Mouse (Mus musculus) retina, postnatal 7 days (tissue): ENCODE measurements at regions not wholly inside any gene's neighbourhood (a gene's known extent, or its start where the extent isn't known, plus 50 kb on each side); places are given as distances from the start of the nearest gene placed in this dataset.

Experiments
- DNase-seq: peaks from one replicate; pipeline ENCODE4 v3.0.0-alpha.2; 2012; ENCODE audit warnings: low read depth, low spot score

GRCm38 (mm10) chr2:33983112-33983748, 95.5 kb upstream of the Mvb12b start:
- no peak for DNase-seq

GRCm38 (mm10) chr2:33981936-33982335, 94.2 kb upstream of the Mvb12b start:
- no peak for DNase-seq

- DNase-seq = no peak
These were observed 93.6 kb upstream of the Mvb12b start for GRCm38 (mm10) chr2:33981321-33981720.

GRCm38 (mm10) chr2:33980884-33981283, 93.1 kb upstream of the Mvb12b start:
- DNase-seq = no peak

- no peak for DNase-seq
These were observed 91.5 kb upstream of the Mvb12b start for GRCm38 (mm10) chr2:33979276-33979675.

- no peak for DNase-seq
These were observed 90.8 kb upstream of the Mvb12b start for GRCm38 (mm10) chr2:33978550-33978949.

GRCm38 (mm10) chr2:33977576-33978352, 90.0 kb upstream of the Mvb12b start:
- DNase-seq = no peak

- no peak for DNase-seq
These were observed 89.4 kb upstream of the Mvb12b start for GRCm38 (mm10) chr2:33977151-33977550.

- DNase-seq = no peak
These were observed 88.4 kb upstream of the Mvb12b start for GRCm38 (mm10) chr2:33976183-33976582.

- no peak for DNase-seq
These were observed 87.8 kb upstream of the Mvb12b start for GRCm38 (mm10) chr2:33975423-33976127.

GRCm38 (mm10) chr2:33974737-33975422, 87.1 kb upstream of the Mvb12b start:
- no peak for DNase-seq

- no peak for DNase-seq
These were observed 86.3 kb upstream of the Mvb12b start for GRCm38 (mm10) chr2:33974031-33974430.

- peak; percentile 70 for DNase-seq
These were observed 85.6 kb upstream of the Mvb12b start for GRCm38 (mm10) chr2:33973213-33973834.

- DNase-seq = peak; percentile 32
These were observed 79.3 kb upstream of the Mvb12b start for GRCm38 (mm10) chr2:33966984-33967421.

- no peak for DNase-seq
These were observed 78.7 kb upstream of the Mvb12b start for GRCm38 (mm10) chr2:33966389-33966983.

- DNase-seq = no peak
These were observed 76.3 kb upstream of the Mvb12b start for GRCm38 (mm10) chr2:33964096-33964495.

GRCm38 (mm10) chr2:33962355-33963037, 74.8 kb upstream of the Mvb12b start:
- DNase-seq = no peak

- no peak for DNase-seq
These were observed 73.8 kb upstream of the Mvb12b start for GRCm38 (mm10) chr2:33961566-33961965.

- no peak for DNase-seq
These were observed 70.0 kb upstream of the Mvb12b start for GRCm38 (mm10) chr2:33957754-33958153.

GRCm38 (mm10) chr2:33944301-33944700, 56.6 kb upstream of the Mvb12b start:
- DNase-seq = no peak
